Mouse (Mus musculus): ENCODE results near the gene Hnrnpd. TPM values are rescaled to one million over a fixed set of nuclear protein-coding genes. Genes with fewer than 3 reads are reported as not detected.

Hnrnpd gene
- 145 and 260 TPM in 2 replicates for polyA plus RNA-seq (2012; ENCODE audit: insufficient read depth, low replicate concordance)

DNA sequence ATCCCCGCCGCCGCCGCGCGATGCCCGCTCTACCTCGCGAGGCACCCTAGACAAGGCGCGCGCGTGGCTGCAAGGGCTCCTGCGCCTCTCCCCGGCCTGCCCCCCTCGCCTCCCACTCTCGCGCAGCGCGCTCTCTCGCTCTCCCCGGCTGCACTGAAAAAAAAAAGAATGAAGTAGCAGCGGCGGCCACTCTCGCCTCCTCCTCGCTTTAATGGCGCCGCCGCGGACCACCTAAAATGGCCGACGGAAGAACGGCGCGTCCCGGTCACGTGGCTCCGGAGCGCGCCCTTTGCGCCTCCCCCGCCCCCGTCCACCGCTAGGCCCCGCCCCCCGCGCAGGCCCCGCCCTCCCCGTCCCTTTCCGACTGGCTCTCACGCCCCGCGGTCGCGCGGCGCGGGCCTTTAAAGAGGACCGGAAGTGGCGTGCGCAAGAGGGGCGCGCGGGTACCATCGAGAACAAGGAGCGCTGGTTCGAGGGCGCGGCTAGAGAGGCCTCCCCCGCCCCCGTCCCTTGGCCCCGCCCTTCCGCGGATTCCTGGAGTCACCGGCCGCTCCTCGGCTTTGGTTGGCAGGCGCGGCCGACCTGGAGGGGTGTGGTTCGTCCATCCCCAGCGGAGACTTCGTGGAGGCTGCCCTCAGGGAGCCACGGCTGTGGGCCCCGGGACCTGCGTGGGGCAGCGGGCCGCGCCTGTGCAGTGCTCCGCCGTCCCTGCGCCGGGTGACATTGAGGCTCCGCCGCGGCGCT lies at the start of gene Hnrnpd, which contains the start of gene 4930524J08Rik:
Gene Hnrnpd, minus strand, starts transcription at position 240 of the 744 bp plus-strand sequence.
Gene 4930524J08Rik, plus strand, starts transcription at position 363 of the 744 bp plus-strand sequence.
- Histone ChIP-seq H3K27me3 (replicated peaks) (no peaks in the 10 kb centered on the region), H3K9me3 (0 out of 2 replicates have a peak, but pooled peaks cover 5% of the 10 kb centered on the region), H3K4me1 (peaks cover 27% of the 10 kb centered on the region), H3K4me3 (replicated peaks) (peak within 1 kb of the TSS; percentile 98), H3K36me3 (replicated peaks; ENCODE audit: low read length) (peaks cover 9% of the 10 kb centered on the region)
- TF ChIP-seq FLI1 (IDR thresholded peaks at IDR 0.05; ENCODE audit: low read length) (peak; percentile 8; the same call in 1 of the 2 replicates), GATA1 (IDR thresholded peaks at IDR 0.05; ENCODE audit: borderline replicate concordance, low read length) (no peak)

DNA sequence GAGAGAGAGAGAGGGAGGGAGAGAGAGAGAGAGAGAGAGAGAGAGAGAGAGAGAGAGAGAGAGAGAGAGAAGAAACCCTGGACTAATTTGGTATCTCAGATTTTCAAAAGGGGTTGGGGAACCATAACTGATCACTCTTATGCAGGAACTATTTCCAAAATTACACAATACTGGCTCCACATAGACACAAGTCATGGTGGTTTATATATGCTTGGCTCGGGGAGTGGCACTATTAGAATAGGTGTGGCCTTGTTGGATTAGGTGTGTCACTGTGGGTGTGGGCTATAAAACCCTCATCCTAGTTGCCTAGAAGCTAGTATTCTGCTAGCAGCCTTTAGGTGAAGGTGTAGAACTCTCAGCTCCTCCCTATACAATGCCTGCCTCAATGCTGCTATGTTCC lies 46.1 kb upstream of the Hnrnpd start:
- TF ChIP-seq FLI1 (IDR thresholded peaks at IDR 0.05; ENCODE audit: low read length) (no peak), GATA1 (IDR thresholded peaks at IDR 0.05; ENCODE audit: borderline replicate concordance, low read length) (no peak)
- peaks cover 6% of the 10 kb centered on the region for H3K27me3 ChIP-seq (replicated peaks)
- H3K9me3 ChIP-seq = peaks cover 19% of the 10 kb centered on the region
- peaks cover 8% of the 10 kb centered on the region for H3K4me1 ChIP-seq
- H3K4me3 ChIP-seq (replicated peaks) = no peak overlapping the region
- H3K36me3 ChIP-seq (replicated peaks; ENCODE audit: low read length) = no peaks in the 10 kb centered on the region

DNA sequence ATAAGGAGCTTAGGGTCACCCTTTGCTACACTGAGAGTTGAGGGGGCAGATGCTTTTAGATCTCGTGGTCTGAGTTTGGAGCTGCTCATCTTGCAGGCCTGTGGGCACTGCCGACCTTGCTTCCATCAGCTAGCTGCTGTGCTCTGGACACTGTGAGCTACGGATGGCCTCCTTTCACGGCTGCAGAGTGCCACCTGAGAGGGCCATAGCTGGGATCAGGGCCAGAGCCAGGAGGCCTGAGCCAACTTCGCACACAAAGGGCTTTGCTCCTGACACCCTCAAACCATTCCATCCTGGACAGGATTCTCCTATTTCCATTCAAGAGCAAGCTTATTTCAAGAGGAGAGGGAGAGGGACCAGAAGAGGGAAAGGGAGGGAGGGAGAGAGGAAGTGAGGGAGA lies 45.7 kb upstream of the Hnrnpd start:
- H3K4me3 ChIP-seq (replicated peaks) = no peak overlapping the region
- H3K4me1 ChIP-seq = peaks cover 7% of the 10 kb centered on the region
- no peaks in the 10 kb centered on the region for H3K36me3 ChIP-seq (replicated peaks; ENCODE audit: low read length)
- H3K9me3 ChIP-seq = peaks cover 19% of the 10 kb centered on the region
- no peak for TF ChIP-seq GATA1 (IDR thresholded peaks at IDR 0.05; ENCODE audit: borderline replicate concordance, low read length)
- TF ChIP-seq FLI1 (IDR thresholded peaks at IDR 0.05; ENCODE audit: low read length) = no peak
- H3K27me3 ChIP-seq (replicated peaks) = peaks cover 6% of the 10 kb centered on the region

DNA sequence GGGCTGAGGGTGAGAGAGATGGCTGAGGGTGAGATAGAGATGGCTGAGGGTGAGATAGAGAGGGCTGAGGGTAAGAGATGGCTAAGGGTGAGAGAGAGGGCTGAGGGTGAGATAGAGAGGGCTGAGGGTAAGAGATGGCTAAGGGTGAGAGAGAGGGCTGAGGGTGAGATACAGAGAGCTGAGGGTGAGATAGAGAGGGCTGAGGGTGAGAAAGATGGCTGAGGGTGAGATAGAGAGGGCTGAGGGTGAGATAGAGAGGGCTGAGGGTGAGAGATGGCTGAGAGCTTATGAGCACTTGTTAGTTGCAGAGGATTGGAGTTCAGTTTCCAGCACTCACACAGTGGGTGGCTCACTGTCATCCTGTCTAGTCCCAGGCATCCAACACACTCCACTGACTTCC lies 41.4 kb upstream of the Hnrnpd start:
- peaks cover 19% of the 10 kb centered on the region for H3K9me3 ChIP-seq
- TF ChIP-seq GATA1 (IDR thresholded peaks at IDR 0.05; ENCODE audit: borderline replicate concordance, low read length) (no peak), FLI1 (IDR thresholded peaks at IDR 0.05; ENCODE audit: low read length) (no peak)
- no peak overlapping the region for H3K4me3 ChIP-seq (replicated peaks)
- H3K4me1 ChIP-seq = peaks cover 3% of the 10 kb centered on the region; the same call in 1 of the 2 replicates
- H3K27me3 ChIP-seq (replicated peaks) = peaks cover 8% of the 10 kb centered on the region
- H3K36me3 ChIP-seq (replicated peaks; ENCODE audit: low read length) = no peaks in the 10 kb centered on the region

DNA sequence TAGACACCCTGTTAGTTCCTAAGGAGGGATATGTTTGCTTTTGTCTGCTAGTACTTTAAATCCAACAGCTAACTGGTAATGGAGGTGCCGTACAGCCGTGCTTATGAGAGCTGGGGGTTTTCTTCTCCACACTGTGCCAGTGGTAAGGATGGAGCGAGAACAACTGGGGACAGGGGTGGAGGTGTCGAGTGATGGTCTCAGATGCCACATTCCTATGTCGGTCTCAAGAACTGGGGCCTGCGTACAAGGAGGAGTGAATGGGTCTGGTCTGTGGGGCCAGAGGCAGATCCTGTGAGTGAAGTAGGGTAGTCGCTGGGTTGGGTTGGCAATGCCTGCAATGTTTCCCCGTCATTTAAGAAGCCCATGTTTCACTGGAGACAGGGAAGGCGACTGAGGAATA lies 33.9 kb upstream of the Hnrnpd start:
- Histone ChIP-seq H3K27me3 (replicated peaks) (peaks cover 2% of the 10 kb centered on the region), H3K4me1 (peaks cover 13% of the 10 kb centered on the region), H3K36me3 (replicated peaks; ENCODE audit: low read length) (no peaks in the 10 kb centered on the region), H3K9me3 (peaks cover 11% of the 10 kb centered on the region), H3K4me3 (replicated peaks) (no peak overlapping the region)
- TF ChIP-seq GATA1 (IDR thresholded peaks at IDR 0.05; ENCODE audit: borderline replicate concordance, low read length) = no peak
- no peak for TF ChIP-seq FLI1 (IDR thresholded peaks at IDR 0.05; ENCODE audit: low read length)

DNA sequence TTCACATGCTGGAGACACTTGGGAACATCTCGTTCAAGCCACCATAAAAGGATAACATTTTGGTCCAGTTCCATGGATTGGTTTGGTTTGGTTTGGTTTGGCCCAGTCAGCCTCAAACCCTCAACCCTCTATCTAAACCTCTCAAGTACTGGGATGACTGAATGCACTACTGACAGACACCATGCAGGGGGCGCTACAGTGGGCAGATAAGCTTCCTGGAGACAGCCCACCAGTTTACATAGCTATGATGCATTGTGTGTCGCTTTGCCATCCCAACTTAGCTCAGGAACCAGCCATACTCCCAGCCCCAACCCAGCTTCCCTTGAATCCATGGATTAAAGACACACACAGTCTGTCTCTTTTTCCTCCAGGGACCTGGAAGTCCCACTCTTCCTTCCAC lies 29.7 kb upstream of the Hnrnpd start:
- no peak for TF ChIP-seq FLI1 (IDR thresholded peaks at IDR 0.05; ENCODE audit: low read length)
- no peak for TF ChIP-seq GATA1 (IDR thresholded peaks at IDR 0.05; ENCODE audit: borderline replicate concordance, low read length)
- Histone ChIP-seq H3K36me3 (replicated peaks; ENCODE audit: low read length) (peaks cover 4% of the 10 kb centered on the region), H3K4me3 (replicated peaks) (no peak overlapping the region), H3K9me3 (peaks cover 14% of the 10 kb centered on the region), H3K27me3 (replicated peaks) (no peaks in the 10 kb centered on the region), H3K4me1 (peaks cover 23% of the 10 kb centered on the region)

DNA sequence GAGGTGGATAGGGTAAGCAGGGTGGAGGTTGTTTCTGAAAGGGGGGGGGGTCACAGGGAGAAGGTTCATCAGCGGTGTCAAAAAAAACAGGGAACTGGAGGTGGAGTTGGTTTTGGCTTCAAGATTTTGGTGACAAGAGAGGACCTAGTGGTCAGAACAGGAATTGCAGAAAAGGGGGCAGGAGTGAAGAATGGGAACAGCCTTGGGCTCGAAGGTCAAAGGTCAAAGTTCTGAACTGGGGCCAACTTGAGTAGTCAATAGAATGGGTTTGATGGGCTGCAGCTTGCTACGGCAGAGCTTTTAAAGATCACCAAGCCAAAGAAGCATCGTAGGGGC lies 28.3 kb upstream of the Hnrnpd start:
- H3K36me3 ChIP-seq (replicated peaks; ENCODE audit: low read length) = peaks cover 6% of the 10 kb centered on the region
- TF ChIP-seq GATA1 (IDR thresholded peaks at IDR 0.05; ENCODE audit: borderline replicate concordance, low read length) (no peak), FLI1 (IDR thresholded peaks at IDR 0.05; ENCODE audit: low read length) (no peak)
- peaks cover 13% of the 10 kb centered on the region for H3K9me3 ChIP-seq
- peaks cover 26% of the 10 kb centered on the region for H3K4me1 ChIP-seq
- no peak overlapping the region for H3K4me3 ChIP-seq (replicated peaks)
- no peaks in the 10 kb centered on the region for H3K27me3 ChIP-seq (replicated peaks)

DNA sequence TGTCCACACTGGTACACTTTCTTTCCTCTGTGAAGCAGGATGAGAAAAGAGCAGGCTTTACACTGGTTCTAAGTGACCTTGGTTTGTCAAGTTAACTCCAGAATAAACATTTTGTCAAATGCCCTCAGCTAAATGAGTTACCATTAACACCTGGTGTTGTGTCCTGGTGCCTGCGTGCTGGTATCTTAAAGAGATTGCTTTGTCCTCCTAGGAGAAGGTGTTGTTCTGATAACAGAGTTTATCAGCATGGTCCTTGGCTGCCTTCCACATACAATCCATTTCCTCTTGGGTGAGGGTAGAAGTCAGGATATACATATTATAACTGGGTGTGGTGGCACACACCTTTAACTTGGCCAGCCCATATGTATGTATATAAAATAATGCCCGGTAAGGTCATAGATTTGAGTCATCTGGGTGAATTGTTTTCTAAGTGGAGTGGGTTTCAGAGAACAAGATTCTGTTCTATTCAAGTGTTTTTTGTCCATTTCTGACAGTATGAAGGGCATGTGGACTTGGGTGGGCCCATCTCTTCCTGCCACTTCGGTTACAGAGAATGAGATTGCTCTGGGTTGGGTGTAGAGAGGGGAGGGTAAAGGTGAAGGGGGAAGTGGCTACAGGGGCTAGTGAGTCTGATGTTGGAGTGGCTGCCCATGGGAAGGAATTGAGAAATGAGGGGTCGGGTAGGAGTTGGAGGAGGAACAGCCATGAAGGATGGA lies 27.7 kb upstream of the Hnrnpd start:
- TF ChIP-seq FLI1 (IDR thresholded peaks at IDR 0.05; ENCODE audit: low read length) (no peak), GATA1 (IDR thresholded peaks at IDR 0.05; ENCODE audit: borderline replicate concordance, low read length) (no peak)
- Histone ChIP-seq H3K4me3 (replicated peaks) (no peak overlapping the region), H3K27me3 (replicated peaks) (no peaks in the 10 kb centered on the region), H3K4me1 (peaks cover 26% of the 10 kb centered on the region), H3K36me3 (replicated peaks; ENCODE audit: low read length) (peaks cover 6% of the 10 kb centered on the region), H3K9me3 (peaks cover 13% of the 10 kb centered on the region)

DNA sequence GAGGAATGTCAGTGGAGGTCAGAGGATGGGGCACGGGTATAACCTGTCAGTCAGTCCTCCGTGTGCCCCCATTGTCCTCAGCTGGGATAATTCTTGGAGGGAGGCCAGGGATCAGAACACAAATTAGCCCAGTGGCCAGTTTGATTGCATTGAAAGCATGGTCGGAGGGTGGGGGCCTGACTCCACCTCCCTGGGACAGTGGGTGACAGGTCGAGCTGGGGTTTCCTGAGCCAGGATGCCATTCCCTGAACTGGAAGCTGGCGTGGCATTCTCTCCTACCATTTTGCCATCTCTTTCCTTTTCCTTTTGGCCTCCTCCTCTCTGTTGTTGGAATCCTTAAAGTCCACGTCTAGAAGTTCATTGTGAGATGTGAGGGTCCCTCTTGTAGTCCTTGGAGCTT lies 27.2 kb upstream of the Hnrnpd start:
- Histone ChIP-seq H3K4me3 (replicated peaks) (no peak overlapping the region), H3K36me3 (replicated peaks; ENCODE audit: low read length) (peaks cover 6% of the 10 kb centered on the region), H3K27me3 (replicated peaks) (peaks cover 1% of the 10 kb centered on the region), H3K9me3 (peaks cover 13% of the 10 kb centered on the region), H3K4me1 (peaks cover 26% of the 10 kb centered on the region)
- TF ChIP-seq FLI1 (IDR thresholded peaks at IDR 0.05; ENCODE audit: low read length) = no peak
- TF ChIP-seq GATA1 (IDR thresholded peaks at IDR 0.05; ENCODE audit: borderline replicate concordance, low read length) = no peak

DNA sequence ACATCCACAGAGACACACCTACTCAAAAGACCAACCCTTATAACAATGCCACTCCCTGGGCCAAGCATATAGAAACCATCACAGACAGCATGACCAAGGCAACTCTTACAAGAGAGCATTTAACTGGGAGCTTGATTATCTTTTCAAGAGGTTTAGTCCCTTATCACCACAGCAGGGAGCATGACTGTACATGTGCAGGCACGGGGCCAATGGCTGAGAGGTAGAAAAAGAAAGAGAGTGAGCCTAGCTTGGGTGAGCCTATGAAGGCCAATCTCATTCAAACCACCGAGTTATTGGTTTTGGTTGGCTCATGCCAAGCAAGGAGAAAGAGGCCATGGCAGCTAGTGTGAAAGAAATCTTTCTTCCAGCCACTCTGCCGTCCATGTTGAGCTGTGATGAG lies 26.7 kb upstream of the Hnrnpd start:
- H3K9me3 ChIP-seq = peaks cover 13% of the 10 kb centered on the region
- no peak for TF ChIP-seq GATA1 (IDR thresholded peaks at IDR 0.05; ENCODE audit: borderline replicate concordance, low read length)
- no peak for TF ChIP-seq FLI1 (IDR thresholded peaks at IDR 0.05; ENCODE audit: low read length)
- H3K36me3 ChIP-seq (replicated peaks; ENCODE audit: low read length) = peaks cover 6% of the 10 kb centered on the region
- peaks cover 29% of the 10 kb centered on the region for H3K4me1 ChIP-seq
- no peak overlapping the region for H3K4me3 ChIP-seq (replicated peaks)
- H3K27me3 ChIP-seq (replicated peaks) = peaks cover 3% of the 10 kb centered on the region

Measured in megakaryocyte, embryonic 14.5 days (primary cell).